Mouse (Mus musculus): ENCODE results near the gene Iglon5. TPM values are rescaled to one million over a fixed set of nuclear protein-coding genes. Genes with fewer than 3 reads are reported as not detected.
A peak's percentile ranks its signal among the peaks of the same experiment; 100 is the strongest.

Gene Iglon5
- 0.05 TPM in 1 of 2 replicates, not detected in the other for polyA plus RNA-seq (2015; fragmentation: Nextera tagmentation; extraction: Ambion mirVana)

DNA sequence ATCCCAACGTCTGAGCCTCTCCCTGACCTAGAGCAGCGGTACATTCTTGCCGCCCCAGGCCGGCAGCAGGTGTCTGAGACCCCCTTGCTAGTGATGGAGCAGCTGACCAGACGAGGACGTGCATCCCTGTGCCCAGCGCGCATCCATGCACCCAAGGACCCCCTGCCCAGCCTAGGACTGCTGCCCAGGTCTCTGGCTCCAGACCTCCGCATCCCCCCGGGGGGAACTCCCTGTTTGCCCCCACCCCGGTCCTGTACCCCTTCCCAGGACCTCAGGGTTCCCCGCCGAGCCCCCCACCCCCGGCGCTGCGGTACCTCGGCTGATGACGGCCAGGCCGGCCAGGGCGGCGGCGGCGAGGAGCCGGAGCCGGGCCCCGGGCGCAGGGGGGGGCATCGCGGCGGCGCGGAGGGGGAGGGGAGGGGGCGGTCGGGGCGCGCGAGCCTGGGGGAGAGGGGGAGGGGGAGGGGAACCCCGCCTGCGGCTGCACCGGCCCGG, at the start of gene Iglon5:
Gene Iglon5 (minus strand): TSS at position 445 of the 495 bp plus-strand sequence.
- H3K4me3 ChIP-seq (ENCODE audit: low read depth, low read length), result peak within 1 kb of the TSS; percentile 31
- TF ChIP-seq EP300 (IDR thresholded peaks at IDR 0.05), result no peak
- TF ChIP-seq CTCF (IDR thresholded peaks at IDR 0.05), result no peak
- WGBS, result 2% methylated on average over 11 of the region's 41 CpGs
- H3K4me2 ChIP-seq (replicated peaks; ENCODE audit: low read depth, low read length), result peak within 1 kb of the TSS; percentile 59
- H3K27me3 ChIP-seq (replicated peaks; ENCODE audit: insufficient read depth, low read length), result no peaks in the 10 kb centered on the region
- H3K9ac ChIP-seq (replicated peaks; ENCODE audit: low read depth), result no peak within 1 kb of the TSS
- no peak within 1 kb of the TSS for H3K27ac ChIP-seq (ENCODE audit: low read length)
- no peaks in the 10 kb centered on the region for H3K9me3 ChIP-seq (ENCODE audit: low read length)
- no peaks in the 10 kb centered on the region for H3K36me3 ChIP-seq (ENCODE audit: insufficient read depth, low read length)
- no peak for DNase-seq (ENCODE audit: low spot score)
- no peaks in the 10 kb centered on the region for H3K4me1 ChIP-seq (ENCODE audit: insufficient read depth, low read depth, low read length)
- peak; percentile 9; the same call in 1 of the 2 replicates for ATAC-seq

- 56% methylated on average over 4 of the region's 4 CpGs for WGBS
- no peak for ATAC-seq
- no peak overlapping the region for H3K9ac ChIP-seq (replicated peaks; ENCODE audit: low read depth)
- H3K4me1 ChIP-seq (ENCODE audit: insufficient read depth, low read depth, low read length), result no peaks in the 10 kb centered on the region
- peak; percentile 16 for DNase-seq (ENCODE audit: low spot score)
- no peak overlapping the region for H3K4me2 ChIP-seq (replicated peaks; ENCODE audit: low read depth, low read length)
- H3K27me3 ChIP-seq (replicated peaks; ENCODE audit: insufficient read depth, low read length), result no peaks in the 10 kb centered on the region
- H3K27ac ChIP-seq (ENCODE audit: low read length), result no peak overlapping the region
- TF ChIP-seq EP300 (IDR thresholded peaks at IDR 0.05) (no peak), CTCF (IDR thresholded peaks at IDR 0.05) (no peak)
- no peak overlapping the region for H3K4me3 ChIP-seq (ENCODE audit: low read depth, low read length)
- no peaks in the 10 kb centered on the region for H3K36me3 ChIP-seq (ENCODE audit: insufficient read depth, low read length)
- H3K9me3 ChIP-seq (ENCODE audit: low read length), result no peaks in the 10 kb centered on the region
Measured at GRCm38 (mm10) chr7:43538524-43538923, 48.6 kb upstream of the Iglon5 start.

GRCm38 (mm10) chr7:43532936-43533505, 43.1 kb upstream of the Iglon5 start:
- Histone ChIP-seq H3K9ac (replicated peaks; ENCODE audit: low read depth) (no peak overlapping the region), H3K9me3 (ENCODE audit: low read length) (no peaks in the 10 kb centered on the region), H3K4me3 (ENCODE audit: low read depth, low read length) (no peak overlapping the region), H3K4me2 (replicated peaks; ENCODE audit: low read depth, low read length) (no peak overlapping the region), H3K4me1 (ENCODE audit: insufficient read depth, low read depth, low read length) (no peaks in the 10 kb centered on the region), H3K36me3 (ENCODE audit: insufficient read depth, low read length) (no peaks in the 10 kb centered on the region), H3K27ac (ENCODE audit: low read length) (no peak overlapping the region), H3K27me3 (replicated peaks; ENCODE audit: insufficient read depth, low read length) (no peaks in the 10 kb centered on the region)
- peak; percentile 53 for ATAC-seq
- TF ChIP-seq EP300 (IDR thresholded peaks at IDR 0.05), result no peak
- no peak for TF ChIP-seq CTCF (IDR thresholded peaks at IDR 0.05)
- peak; percentile 48 for DNase-seq (ENCODE audit: low spot score)
- 79% methylated on average over 9 of the region's 9 CpGs for WGBS

DNA sequence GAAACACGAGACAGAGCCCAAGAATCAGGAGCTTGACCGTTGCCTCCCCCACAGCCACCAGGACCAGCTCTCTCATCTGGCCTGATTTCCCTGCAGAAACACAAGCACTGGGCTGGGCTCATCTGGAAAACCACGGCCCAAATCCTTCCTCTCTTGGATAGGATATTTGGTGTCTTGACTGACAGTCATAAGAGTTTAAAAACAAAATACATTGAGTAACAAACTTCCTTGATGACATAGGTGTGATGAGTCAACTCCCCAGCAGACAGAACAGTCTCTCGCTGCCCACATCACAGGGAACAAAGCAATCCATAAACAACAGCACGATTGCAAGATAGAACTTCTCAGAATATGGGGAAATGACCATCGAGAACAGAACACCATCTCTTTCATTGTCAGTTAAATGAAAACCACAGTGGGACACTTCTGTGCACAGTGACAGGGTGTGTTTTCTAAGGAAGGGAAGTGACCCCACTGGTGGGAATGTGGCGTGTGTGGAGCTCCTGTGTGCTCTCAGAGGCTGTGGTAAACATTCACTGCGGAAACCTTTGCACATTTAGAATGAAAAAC, 40.4 kb upstream of the Iglon5 start:
- Histone ChIP-seq H3K4me1 (ENCODE audit: insufficient read depth, low read depth, low read length) (no peaks in the 10 kb centered on the region), H3K4me2 (replicated peaks; ENCODE audit: low read depth, low read length) (no peak overlapping the region), H3K36me3 (ENCODE audit: insufficient read depth, low read length) (no peaks in the 10 kb centered on the region), H3K4me3 (ENCODE audit: low read depth, low read length) (no peak overlapping the region), H3K9ac (replicated peaks; ENCODE audit: low read depth) (no peak overlapping the region), H3K27me3 (replicated peaks; ENCODE audit: insufficient read depth, low read length) (no peaks in the 10 kb centered on the region), H3K9me3 (ENCODE audit: low read length) (no peaks in the 10 kb centered on the region), H3K27ac (ENCODE audit: low read length) (no peak overlapping the region)
- peak; percentile 58 for ATAC-seq
- 61% methylated on average over 8 of the region's 8 CpGs for WGBS
- peak; percentile 43 for DNase-seq (ENCODE audit: low spot score)
- TF ChIP-seq EP300 (IDR thresholded peaks at IDR 0.05) (peak; percentile 74), CTCF (IDR thresholded peaks at IDR 0.05) (no peak)

- Histone ChIP-seq H3K4me1 (ENCODE audit: insufficient read depth, low read depth, low read length) (no peaks in the 10 kb centered on the region), H3K9ac (replicated peaks; ENCODE audit: low read depth) (no peak overlapping the region), H3K27ac (ENCODE audit: low read length) (no peak overlapping the region), H3K9me3 (ENCODE audit: low read length) (no peaks in the 10 kb centered on the region), H3K4me2 (replicated peaks; ENCODE audit: low read depth, low read length) (no peak overlapping the region), H3K27me3 (replicated peaks; ENCODE audit: insufficient read depth, low read length) (no peaks in the 10 kb centered on the region), H3K36me3 (ENCODE audit: insufficient read depth, low read length) (no peaks in the 10 kb centered on the region), H3K4me3 (ENCODE audit: low read depth, low read length) (no peak overlapping the region)
- ATAC-seq (no peak), DNase-seq (ENCODE audit: low spot score) (no peak)
- 44% methylated on average over 3 of the region's 3 CpGs for WGBS
- TF ChIP-seq EP300 (IDR thresholded peaks at IDR 0.05), result no peak
- TF ChIP-seq CTCF (IDR thresholded peaks at IDR 0.05), result peak; percentile 35
Measured at GRCm38 (mm10) chr7:43525313-43525712, 35.4 kb upstream of the Iglon5 start.

- ATAC-seq, result no peak
- Histone ChIP-seq H3K27ac (ENCODE audit: low read length) (no peak overlapping the region), H3K27me3 (replicated peaks; ENCODE audit: insufficient read depth, low read length) (no peaks in the 10 kb centered on the region)
Measured at GRCm38 (mm10) chr7:43522776-43523175, 32.9 kb upstream of the Iglon5 start.

More at GRCm38 (mm10) chr7:43522776-43523175, 32.9 kb upstream of the Iglon5 start:
- H3K36me3 ChIP-seq (ENCODE audit: insufficient read depth, low read length), result no peaks in the 10 kb centered on the region
- TF ChIP-seq EP300 (IDR thresholded peaks at IDR 0.05), result no peak
- no peak for TF ChIP-seq CTCF (IDR thresholded peaks at IDR 0.05)
- H3K4me1 ChIP-seq (ENCODE audit: insufficient read depth, low read depth, low read length), result no peaks in the 10 kb centered on the region
- H3K4me3 ChIP-seq (ENCODE audit: low read depth, low read length), result no peak overlapping the region
- H3K4me2 ChIP-seq (replicated peaks; ENCODE audit: low read depth, low read length), result no peak overlapping the region
- no peaks in the 10 kb centered on the region for H3K9me3 ChIP-seq (ENCODE audit: low read length)
- no peak for DNase-seq (ENCODE audit: low spot score)
- no peak overlapping the region for H3K9ac ChIP-seq (replicated peaks; ENCODE audit: low read depth)
- WGBS, result 85% methylated on average over 2 of the region's 2 CpGs
